Mouse (Mus musculus): Measurements from ENCODE around the gene Gm11239. TPM values are rescaled to one million over a fixed set of nuclear protein-coding genes. Genes with fewer than 3 reads are reported as not detected.

Gm11239 gene
- polyA plus RNA-seq (2012; ENCODE audit: low replicate concordance) = not detected in 2 replicates

GRCm38 (mm10) chr4:73668054-73668453, at the start of gene Gm11239:
Gene Gm11239 (plus strand): TSS chr4:73668354.

GRCm38 (mm10) chr4:73622684-73623083, 45.5 kb upstream of the Gm11239 start, which contains the start of gene Gm11237:
Gene Gm11237 (plus strand): TSS chr4:73622984.

GRCm38 (mm10) chr4:73637821-73638220, 30.3 kb upstream of the Gm11239 start, which contains the start of gene Gm11236:
Gene Gm11236 (plus strand): TSS chr4:73638121.

GRCm38 (mm10) chr4:73683216-73683615, 15.1 kb downstream of the Gm11239 start, which contains the start of gene Gm428:
Gene Gm428 (plus strand): TSS chr4:73683516.

Other genes with a start within 250 kb of the Gm11239 start
- gene Gm11238, start 60.5 kb upstream of the Gm11239 start, polyA plus RNA-seq (2012; ENCODE audit: low replicate concordance) = not detected in 2 replicates
- gene Gm11237, start 45.4 kb upstream of the Gm11239 start, polyA plus RNA-seq (2012; ENCODE audit: low replicate concordance) = not detected in 2 replicates
- not detected in 2 replicates for gene Gm11236, start 30.2 kb upstream of the Gm11239 start, polyA plus RNA-seq (2012; ENCODE audit: low replicate concordance)
- gene Gm428, start 15.2 kb downstream of the Gm11239 start, polyA plus RNA-seq (2012; ENCODE audit: low replicate concordance) = not detected in 2 replicates
- not detected in 2 replicates for gene Rasef, start 122.6 kb downstream of the Gm11239 start, polyA plus RNA-seq (2012; ENCODE audit: low replicate concordance)
- gene Gm11758, start 207.9 kb downstream of the Gm11239 start, polyA plus RNA-seq (2012; ENCODE audit: low replicate concordance) = not detected in 2 replicates
- not detected in 2 replicates for gene Gm11757, start 222.8 kb downstream of the Gm11239 start, polyA plus RNA-seq (2012; ENCODE audit: low replicate concordance)
- not detected in 2 replicates for gene Gm13871, start 237.6 kb downstream of the Gm11239 start, polyA plus RNA-seq (2012; ENCODE audit: low replicate concordance)

Measured in hematopoietic multipotent progenitor cell, adult 10-12 weeks (in vitro differentiated cells).